15 mouse cellular contexts compared by ENCODE assay signal in genomic region chr4:154389641-154390040, GRCm38 (mm10). TPM values are rescaled to one million over a fixed set of nuclear protein-coding genes. Genes with fewer than 3 reads are reported as not detected.
DNase-seq lines count a peak whose midpoint lies in the region; ATAC-seq and TF ChIP-seq lines count a peak whose summit lies in the region.
"Had no signal": no experiment of that assay in that cellular context is flagged by ENCODE, and none has a peak within 500 bp of the region (broad histone marks: within the 10 kb centered on the region; RNA-seq: fewer than 3 reads in every experiment).

No protein-coding gene starts in this region.

- no peak for DNase-seq in layer of hippocampus, adult 2 months (ENCODE audit: low spot score in 2 of 2)
- DNase-seq in layer of hippocampus, postnatal 10 days (ENCODE audit: low spot score in 2 of 2) = no peak
- no peak for DNase-seq in adrenal gland, postnatal 36 days
- DNase-seq in liver, postnatal 0 days = no peak
- DNase-seq: thymus, postnatal 36 days had no signal

- no peak overlapping the region for H3K9ac ChIP-seq in embryonic facial prominence, embryonic 12.5 days
- no peak overlapping the region for H3K9ac ChIP-seq in forebrain, embryonic 12.5 days
- no peak overlapping the region for H3K9ac ChIP-seq in limb, embryonic 15.5 days
- no peak overlapping the region for H3K9ac ChIP-seq in liver, postnatal 0 days (replicated peaks)
- H3K9ac ChIP-seq: embryonic facial prominence, embryonic 15.5 days; liver, embryonic 14.5 days had no signal

- WGBS in embryonic facial prominence, embryonic 12.5 days = 79% methylated on average over 2 of the region's 2 CpGs
- 91% methylated on average over 2 of the region's 2 CpGs for WGBS in forebrain, embryonic 12.5 days
- WGBS in limb, embryonic 15.5 days = 40% methylated on average over 2 of the region's 2 CpGs
- 73% methylated on average over 2 of the region's 2 CpGs for whole genome bisulfite sequencing in liver, postnatal 0 days (ENCODE audit: insufficient replicate concordance)

- peak overlapping the region; percentile 76 for H3K27ac ChIP-seq in layer of hippocampus, adult 2 months
- peak overlapping the region; percentile 65 for H3K27ac ChIP-seq in embryonic facial prominence, embryonic 12.5 days
- peak overlapping the region; percentile 88 for H3K27ac ChIP-seq in forebrain, embryonic 12.5 days
- H3K27ac ChIP-seq in limb, embryonic 15.5 days = 0 out of 2 replicates have a peak overlapping the region, but pooled peaks have one; percentile 38
- H3K27ac ChIP-seq in liver, postnatal 0 days (ENCODE audit: low read depth) = no peak overlapping the region
- H3K27ac ChIP-seq: gastrocnemius, adult 2 months; liver, embryonic 14.5 days had no signal

- no peak for ATAC-seq in embryonic facial prominence, embryonic 12.5 days (ENCODE audit: insufficient number of reproducible peaks, insufficient read depth, low FRiP score, low TSS enrichment)
- no peak for ATAC-seq in forebrain, embryonic 12.5 days (ENCODE audit: low FRiP score)
- no peak for ATAC-seq in limb, embryonic 15.5 days (ENCODE audit: insufficient number of reproducible peaks, low FRiP score, low TSS enrichment, low read depth)
- ATAC-seq in liver, postnatal 0 days = no peak
- ATAC-seq: intestine, postnatal 0 days had no signal

- H3K4me3 ChIP-seq in layer of hippocampus, adult 2 months = no peak overlapping the region
- H3K4me3 ChIP-seq in embryonic facial prominence, embryonic 12.5 days = no peak overlapping the region
- H3K4me3 ChIP-seq in forebrain, embryonic 12.5 days (replicated peaks) = no peak overlapping the region
- no peak overlapping the region for H3K4me3 ChIP-seq in limb, embryonic 15.5 days
- no peak overlapping the region for H3K4me3 ChIP-seq in liver, postnatal 0 days (ENCODE audit: low read depth, low read length)
- H3K4me3 ChIP-seq: embryonic facial prominence, embryonic 15.5 days; gastrocnemius, adult 2 months had no signal

- no peaks in the 10 kb centered on the region for H3K27me3 ChIP-seq in embryonic facial prominence, embryonic 12.5 days
- 0 out of 2 replicates have a peak, but pooled peaks cover 7% of the 10 kb centered on the region for H3K27me3 ChIP-seq in forebrain, embryonic 12.5 days
- H3K27me3 ChIP-seq in limb, embryonic 15.5 days = no peaks in the 10 kb centered on the region
- H3K27me3 ChIP-seq in liver, postnatal 0 days (ENCODE audit: insufficient read depth, low read length) = no peaks in the 10 kb centered on the region
- H3K27me3 ChIP-seq: embryonic facial prominence, embryonic 15.5 days had no signal

- TF ChIP-seq CTCF in layer of hippocampus, adult 2 months (conservative IDR thresholded peaks at IDR 0.05) = no peak
- TF ChIP-seq CTCF in liver, postnatal 0 days (IDR thresholded peaks at IDR 0.05; ENCODE audit: low read depth) = no peak

- H3K4me1 ChIP-seq in embryonic facial prominence, embryonic 12.5 days = peaks cover 86% of the 10 kb centered on the region
- peaks cover 70% of the 10 kb centered on the region for H3K4me1 ChIP-seq in forebrain, embryonic 12.5 days
- peaks cover 75% of the 10 kb centered on the region for H3K4me1 ChIP-seq in limb, embryonic 15.5 days
- H3K4me1 ChIP-seq in liver, postnatal 0 days (ENCODE audit: insufficient read depth) = peaks cover 7% of the 10 kb centered on the region

- TF ChIP-seq EP300 in liver, postnatal 0 days (IDR thresholded peaks at IDR 0.05; ENCODE audit: low read depth) = no peak

- H3K9me3 ChIP-seq in embryonic facial prominence, embryonic 12.5 days = no peaks in the 10 kb centered on the region
- H3K9me3 ChIP-seq in forebrain, embryonic 12.5 days = no peaks in the 10 kb centered on the region
- H3K9me3 ChIP-seq in limb, embryonic 15.5 days = no peaks in the 10 kb centered on the region
- no peaks in the 10 kb centered on the region for H3K9me3 ChIP-seq in liver, postnatal 0 days (ENCODE audit: low read length)
- H3K9me3 ChIP-seq: embryonic facial prominence, embryonic 15.5 days had no signal

- no peak overlapping the region for H3K4me2 ChIP-seq in embryonic facial prominence, embryonic 12.5 days (replicated peaks)
- no peak overlapping the region for H3K4me2 ChIP-seq in forebrain, embryonic 12.5 days
- H3K4me2 ChIP-seq in limb, embryonic 15.5 days = no peak overlapping the region
- no peak overlapping the region for H3K4me2 ChIP-seq in liver, postnatal 0 days (ENCODE audit: low read depth, low read length)
- H3K4me2 ChIP-seq: embryonic facial prominence, embryonic 15.5 days had no signal

- H3K36me3 ChIP-seq in embryonic facial prominence, embryonic 12.5 days = no peaks in the 10 kb centered on the region
- H3K36me3 ChIP-seq in forebrain, embryonic 12.5 days (replicated peaks) = no peaks in the 10 kb centered on the region
- no peaks in the 10 kb centered on the region for H3K36me3 ChIP-seq in limb, embryonic 15.5 days
- H3K36me3 ChIP-seq in liver, postnatal 0 days (replicated peaks; ENCODE audit: insufficient read depth, low read length) = no peaks in the 10 kb centered on the region
- H3K36me3 ChIP-seq: embryonic facial prominence, embryonic 15.5 days had no signal

RNA-seq across cellular contexts. Expression of gene B230104I21Rik, which starts 53.7 kb away (rescaled TPM):
- total RNA-seq in layer of hippocampus, adult 2 months (2021) = under 1 TPM in 1 of 2 experiments, not detected in 1; 0.56 TPM
- under 1 TPM in 1 of 2 experiments, not detected in 1; 0.40 TPM for total RNA-seq in layer of hippocampus, postnatal 10 days (2021)
- polyA plus RNA-seq in embryonic facial prominence, embryonic 12.5 days (2016; fragmentation: Nextera tagmentation; extraction: Ambion mirVana) = not detected in 2 replicates
- 0.23 TPM in 1 of 2 replicates, not detected in the other for polyA plus RNA-seq in forebrain, embryonic 12.5 days (2016; fragmentation: Nextera tagmentation; extraction: Ambion mirVana)
- polyA plus RNA-seq in limb, embryonic 15.5 days (2015; fragmentation: Nextera tagmentation; extraction: Ambion mirVana) = not detected in 2 replicates
- total RNA-seq in adrenal gland, postnatal 36 days (2021) = not detected
- polyA plus RNA-seq in liver, postnatal 0 days (2015; fragmentation: Nextera tagmentation; extraction: Ambion mirVana) = not detected in 2 replicates
- total RNA-seq: gastrocnemius, adult 2 months; megakaryocyte, adult 5-6 weeks had no signal
- polyA plus RNA-seq: embryonic facial prominence, embryonic 15.5 days; heart, embryonic 14.5 days; intestine, postnatal 0 days; liver, embryonic 14.5 days; spleen, adult 2 months had no signal
